ENCODE assay signal across 8 mouse cellular contexts in the genomic region with DNA sequence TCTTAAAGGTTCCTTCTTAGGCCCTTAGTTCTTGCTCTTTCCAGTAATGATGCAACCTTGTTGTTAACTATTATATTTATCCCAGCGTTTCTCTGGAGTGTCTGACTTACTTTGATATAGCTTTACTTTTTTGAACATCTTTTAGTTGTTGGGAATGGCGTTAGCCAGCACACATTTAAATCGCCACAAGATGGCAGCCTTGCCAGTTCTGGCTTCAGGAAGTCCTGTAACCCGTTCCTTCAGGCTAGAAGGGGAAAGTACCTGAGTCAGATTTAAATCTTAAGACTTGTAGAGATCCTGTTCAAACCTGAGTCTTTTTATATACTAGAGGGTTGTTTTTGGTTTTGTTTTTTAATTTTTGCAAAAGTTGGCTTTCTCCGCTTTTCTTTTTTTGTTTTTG. TPM values are rescaled to one million over a fixed set of nuclear protein-coding genes. Genes with fewer than 3 reads are reported as not detected.
DNase-seq lines count a peak whose midpoint lies in the region; ATAC-seq and TF ChIP-seq lines count a peak whose summit lies in the region.

No protein-coding gene starts in this region.

- H3K4me2 ChIP-seq in forebrain, embryonic 15.5 days (replicated peaks), result no peak overlapping the region

- no peak overlapping the region for H3K27ac ChIP-seq in forebrain, embryonic 10.5 days
- no peak overlapping the region for H3K27ac ChIP-seq in forebrain, embryonic 15.5 days (replicated peaks)
- H3K27ac ChIP-seq in cortical plate, adult 2 months (ENCODE audit: insufficient read depth, low read length), result no peak overlapping the region

- no peak overlapping the region for H3K9ac ChIP-seq in forebrain, embryonic 15.5 days (replicated peaks)

- H3K27me3 ChIP-seq in forebrain, embryonic 10.5 days (ENCODE audit: poor library complexity, severe bottlenecking), result peaks cover 7% of the 10 kb centered on the region; the same call in 1 of the 2 replicates
- no peaks in the 10 kb centered on the region for H3K27me3 ChIP-seq in forebrain, embryonic 15.5 days
- peaks cover 36% of the 10 kb centered on the region for H3K27me3 ChIP-seq in G1E (ENCODE audit: insufficient read depth, low read length)
- no peaks in the 10 kb centered on the region for H3K27me3 ChIP-seq in splenic B cell, adult 2 months (ENCODE audit: control insufficient read depth, insufficient read depth, low read length, poor library complexity, severe bottlenecking)

- H3K36me3 ChIP-seq in forebrain, embryonic 10.5 days (replicated peaks), result no peaks in the 10 kb centered on the region
- no peaks in the 10 kb centered on the region for H3K36me3 ChIP-seq in forebrain, embryonic 15.5 days
- no peaks in the 10 kb centered on the region for H3K36me3 ChIP-seq in G1E (replicated peaks)
- no peaks in the 10 kb centered on the region for H3K36me3 ChIP-seq in splenic B cell, adult 2 months (ENCODE audit: control insufficient read depth, insufficient read depth, low read length, poor library complexity, severe bottlenecking)

- TF ChIP-seq CTCF in G1E (IDR thresholded peaks at IDR 0.05; ENCODE audit: low read depth, low read length), result 0 out of 2 replicates have a peak, but pooled peaks have one; percentile 6
- TF ChIP-seq CTCF in cortical plate, adult 2 months (IDR thresholded peaks at IDR 0.05; ENCODE audit: extremely low read depth, insufficient read depth, low read length), result peak; percentile 83

- H3K4me3 ChIP-seq in forebrain, embryonic 10.5 days, result no peak overlapping the region
- no peak overlapping the region for H3K4me3 ChIP-seq in forebrain, embryonic 15.5 days
- H3K4me3 ChIP-seq in G1E (ENCODE audit: low read depth, low read length), result no peak overlapping the region
- H3K4me3 ChIP-seq in cortical plate, adult 2 months (ENCODE audit: insufficient read depth, low read length), result no peak overlapping the region

- intact Hi-C loops in heart, postnatal 36 days (cut with DNase I), result loop anchor here (1.0 to 5.0 kb wide), 2 partner anchors 86 to 184 kb away; no protein-coding TSS in a partner anchor

- no peaks in the 10 kb centered on the region for H3K4me1 ChIP-seq in forebrain, embryonic 10.5 days
- no peaks in the 10 kb centered on the region for H3K4me1 ChIP-seq in forebrain, embryonic 15.5 days
- H3K4me1 ChIP-seq in G1E (ENCODE audit: insufficient read depth, low read depth, low read length), result 0 out of 2 replicates have a peak, but pooled peaks cover 2% of the 10 kb centered on the region
- no peaks in the 10 kb centered on the region for H3K4me1 ChIP-seq in cortical plate, adult 2 months (ENCODE audit: control insufficient read depth, insufficient read depth, low read length)

- no peak for TF ChIP-seq POLR2A in cortical plate, adult 2 months (IDR thresholded peaks at IDR 0.05; ENCODE audit: extremely low read depth, insufficient read depth, low read length)

- DNase-seq in forebrain, embryonic 10.5 days (ENCODE audit: extremely low spot score, low spot score), result peak; percentile 39
- peak; percentile 22 for DNase-seq in G1E (ENCODE audit: low spot score)
- DNase-seq in heart, postnatal 36 days, result peak; percentile 43 to 69
- DNase-seq in layer of hippocampus, postnatal 36 days, result peak; percentile 55 to 67
- DNase-seq in splenic B cell, adult 2 months (ENCODE audit: low read depth, low spot score), result peak; percentile 88

- 19% methylated on average over 5 of the region's 5 CpGs for WGBS in forebrain, embryonic 10.5 days
- 18% methylated on average over 5 of the region's 5 CpGs for WGBS in forebrain, embryonic 15.5 days

- no peak for ATAC-seq in forebrain, embryonic 15.5 days (replicated peaks)
- ATAC-seq in G1E (ENCODE audit: extremely low read depth, insufficient number of reproducible peaks, low FRiP score, poor library complexity, severe bottlenecking), result 0 out of 2 replicates have a peak, but pooled peaks have one; percentile 60
- peak; percentile 88 for ATAC-seq in megakaryocyte-erythroid progenitor cell, adult 5-6 weeks (replicated peaks; ENCODE audit: low FRiP score, low TSS enrichment, poor library complexity, severe bottlenecking)

- H3K9me3 ChIP-seq in forebrain, embryonic 10.5 days, result no peaks in the 10 kb centered on the region
- H3K9me3 ChIP-seq in forebrain, embryonic 15.5 days, result no peaks in the 10 kb centered on the region
- no peaks in the 10 kb centered on the region for H3K9me3 ChIP-seq in G1E (replicated peaks)

RNA-seq across cellular contexts. Expression of gene Cap1, which starts 12.5 kb away (rescaled TPM):
- 60.7 and 76.1 TPM in 2 replicates for polyA plus RNA-seq in forebrain, embryonic 10.5 days (2016; fragmentation: Nextera tagmentation; extraction: Ambion mirVana)
- 62.4 and 62.9 TPM in 2 replicates for polyA plus RNA-seq in forebrain, embryonic 15.5 days (2015; fragmentation: Nextera tagmentation; extraction: Ambion mirVana)
- total RNA-seq in G1E (2014; fragmentation: Nextera tagmentation) (186 and 190 TPM in 2 replicates), G1E (2017) (230 and 256 TPM in 2 replicates)
- polyA plus RNA-seq in G1E (2012), result 21.1 and 28.2 TPM in 2 replicates
- 134 and 146 TPM in 2 replicates for polyA plus RNA-seq in cortical plate, adult 2 months (2012; rRNA removed)
- 10 to 100 TPM; 50.6 to 56.1 TPM for total RNA-seq in heart, postnatal 36 days (2021)
- 100 to 1,000 TPM; 305 to 314 TPM for total RNA-seq in layer of hippocampus, postnatal 36 days (2021)
- total RNA-seq in megakaryocyte-erythroid progenitor cell, adult 5-6 weeks (2014; fragmentation: Nextera tagmentation), result 50.7 and 56.5 TPM in 2 replicates
- 80.5 and 95.8 TPM in 2 replicates for total RNA-seq in megakaryocyte-erythroid progenitor cell, adult 5-6 weeks (2017)

Comparison
In these comparisons a context has a peak if more than half of its experiments do, and no peak if none do; other contexts are left out.
1. DNase-seq: peak in every context shown above with its lines; median percentile 88 in splenic B cell, adult 2 months; 61 in layer of hippocampus, postnatal 36 days; 56 in heart, postnatal 36 days; 39 in forebrain, embryonic 10.5 days; 22 in G1E.